Mouse (Mus musculus) midbrain, embryonic 16.5 days (tissue): ENCODE results near the gene Cdc26. TPM values are rescaled to one million over a fixed set of nuclear protein-coding genes. Genes with fewer than 3 reads are reported as not detected.

ENCODE experiments used
- ATAC-seq: fragments of 200-750 bp; cut with Nextera tagmentation; 2 replicates; pipeline ENCODE4 v1.8.0; 2017; ENCODE audit warnings: moderate TSS enrichment
- H3K27ac ChIP-seq: fragments of 300-500 bp; sonication (generic); 2 replicates; pipeline ENCODE4 v1.5.1; 2014; ENCODE audit warnings: mild to moderate bottlenecking, low read length, mixed read lengths
- H3K27me3 ChIP-seq: fragments of 300-500 bp; sonication (generic); 2 replicates; pipeline ENCODE4 v1.6.1; 2014; ENCODE audit warnings: low read depth, low read length, mixed read lengths; ENCODE audit not compliant: control insufficient read depth, insufficient read depth
- H3K36me3 ChIP-seq: fragments of 300-500 bp; sonication (generic); 2 replicates; pipeline ENCODE4 v1.6.1; 2014; ENCODE audit warnings: mild to moderate bottlenecking, low read length, moderate library complexity, mixed read lengths; ENCODE audit not compliant: control insufficient read depth, insufficient read depth
- H3K4me1 ChIP-seq: fragments of 300-500 bp; sonication (generic); 2 replicates; pipeline ENCODE4 v1.6.1; 2014; ENCODE audit warnings: mild to moderate bottlenecking, low read length, mixed read lengths; ENCODE audit not compliant: control insufficient read depth, insufficient read depth
- H3K4me2 ChIP-seq: fragments of 300-500 bp; sonication (generic); 2 replicates; pipeline ENCODE4 v1.6.1; 2014; ENCODE audit warnings: mild to moderate bottlenecking, low read length, mixed read lengths
- H3K4me3 ChIP-seq: fragments of 300-500 bp; sonication (generic); 2 replicates; pipeline ENCODE4 v1.5.1; 2014; ENCODE audit warnings: low read depth, mild to moderate bottlenecking, low read length, moderate library complexity, mixed read lengths
- H3K9ac ChIP-seq: fragments of 300-500 bp; sonication (generic); 2 replicates; pipeline ENCODE4 v1.6.1; 2014; ENCODE audit warnings: low read depth, low read length, mixed read lengths
- H3K9me3 ChIP-seq: fragments of 300-500 bp; sonication (generic); replicated peaks from 2 replicates; pipeline ENCODE4 v1.6.1; 2014; ENCODE audit warnings: mild to moderate bottlenecking, low read length, mixed read lengths; ENCODE audit not compliant: control insufficient read depth, poor library complexity, severe bottlenecking
- WGBS: fragments of 180-500 bp; shearing (Covaris S2); extraction: QIAGEN DNeasy Blood & Tissue Kit; methylation state at CpG from one replicate; pipeline ENCODE4 v1.1.7; 2014; 5-methylcytosine and 5-hydroxymethylcytosine counted together
- polyA plus RNA-seq: library from polyadenylated mRNA; unstranded; fragments of >200 nt; fragmentation: Nextera tagmentation; extraction: Ambion mirVana; gene quantifications from 2 replicates; pipeline ENCODE4 v1.2.1, GENCODE M21; 2015

Gene Cdc26
- polyA plus RNA-seq, 1 experiment from 2014 or later: 75.1 TPM

- Histone ChIP-seq H3K9me3 (no peaks in the 10 kb centered on the region), H3K4me2 (no peak overlapping the region), H3K9ac (no peak overlapping the region), H3K36me3 (peaks cover 14% of the 10 kb centered on the region), H3K27ac (no peak overlapping the region), H3K4me1 (no peaks in the 10 kb centered on the region), H3K27me3 (no peaks in the 10 kb centered on the region), H3K4me3 (no peak overlapping the region)
- WGBS: 96% methylated on average over 1 of the region's 1 CpGs
- no peak for ATAC-seq
Measured at GRCm38 (mm10) chr4:62344000-62344399, 64.4 kb downstream of the Cdc26 start.

GRCm38 (mm10) chr4:62338536-62338935 lies 69.9 kb downstream of the Cdc26 start:
- ATAC-seq: no peak
- H3K9me3 ChIP-seq: no peaks in the 10 kb centered on the region
- no peak overlapping the region for H3K4me3 ChIP-seq
- 0 out of 2 replicates have a peak, but pooled peaks cover 14% of the 10 kb centered on the region for H3K36me3 ChIP-seq
- H3K4me1 ChIP-seq: no peaks in the 10 kb centered on the region
- H3K4me2 ChIP-seq: no peak overlapping the region
- no peaks in the 10 kb centered on the region for H3K27me3 ChIP-seq
- H3K27ac ChIP-seq: no peak overlapping the region
- WGBS: 91% methylated on average over 5 of the region's 5 CpGs
- H3K9ac ChIP-seq: no peak overlapping the region

Other genes starting within 250 kb of the Cdc26 start
- 35.9 and 37.2 TPM in 2 replicates for gene Zfp37, start 177.6 kb downstream of the Cdc26 start, polyA plus RNA-seq
- gene Slc31a2, start 146.1 kb downstream of the Cdc26 start, polyA plus RNA-seq: 17.3 and 18.7 TPM in 2 replicates
- gene Fkbp15, start 48.1 kb downstream of the Cdc26 start, polyA plus RNA-seq: 21.4 and 21.9 TPM in 2 replicates
- gene Slc31a1, start 47.9 kb downstream of the Cdc26 start, polyA plus RNA-seq: 36.8 and 37.7 TPM in 2 replicates
- gene Prpf4, start 155 bp upstream of the Cdc26 start, polyA plus RNA-seq: 14.5 and 16.3 TPM in 2 replicates
- 0.13 TPM in 1 of 2 replicates, not detected in the other for gene Rnf183, start 26.6 kb upstream of the Cdc26 start, polyA plus RNA-seq
- 15.5 and 17.3 TPM in 2 replicates for gene Wdr31, start 62.3 kb upstream of the Cdc26 start, polyA plus RNA-seq
- gene Bspry, start 71.4 kb upstream of the Cdc26 start, polyA plus RNA-seq: 0.85 and 1.1 TPM in 2 replicates
- 12.7 and 13.8 TPM in 2 replicates for gene Hdhd3, start 94.8 kb upstream of the Cdc26 start, polyA plus RNA-seq
- 70.6 and 76.7 TPM in 2 replicates for gene Alad, start 111.3 kb upstream of the Cdc26 start, polyA plus RNA-seq
- 57.9 and 64.7 TPM in 2 replicates for gene Pole3, start 116.4 kb upstream of the Cdc26 start, polyA plus RNA-seq
- 0.49 and 0.91 TPM in 2 replicates for gene 4933430I17Rik, start 116.7 kb upstream of the Cdc26 start, polyA plus RNA-seq
- 66.9 and 82.1 TPM in 2 replicates for gene Rgs3, start 151.2 kb upstream of the Cdc26 start, polyA plus RNA-seq